Mouse (Mus musculus): Measurements from ENCODE around the gene Itgae.

Itgae gene

DNA sequence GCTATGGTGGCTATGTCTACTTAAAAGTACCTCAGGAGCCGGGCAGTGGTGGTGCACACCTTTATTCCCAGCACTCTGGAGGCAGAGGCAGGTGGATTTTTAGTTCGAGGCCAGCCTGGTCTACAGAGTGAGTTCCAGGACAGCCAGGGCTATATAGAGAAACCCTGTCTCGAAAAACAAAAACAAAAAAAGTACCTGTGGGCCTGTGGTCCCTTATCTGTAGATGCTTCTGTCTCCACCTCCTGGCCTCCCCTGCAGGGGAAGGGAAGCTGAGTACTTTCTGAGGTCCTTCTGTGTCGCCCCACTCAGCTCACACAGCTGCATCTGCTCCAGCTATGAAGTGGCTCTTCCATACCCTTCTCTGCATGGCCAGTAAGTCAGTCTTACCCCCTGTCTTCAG lies at the start of gene Itgae:
Itgae (plus strand) TSS at position 301 of the 400 bp plus-strand sequence.
- peak; percentile 72 for DNase-seq (ENCODE audit: low read depth)

- no peak for DNase-seq (ENCODE audit: low read depth)
Observed at GRCm38 (mm10) chr11:73044229-73044755, 46.1 kb upstream of the Itgae start.

DNA sequence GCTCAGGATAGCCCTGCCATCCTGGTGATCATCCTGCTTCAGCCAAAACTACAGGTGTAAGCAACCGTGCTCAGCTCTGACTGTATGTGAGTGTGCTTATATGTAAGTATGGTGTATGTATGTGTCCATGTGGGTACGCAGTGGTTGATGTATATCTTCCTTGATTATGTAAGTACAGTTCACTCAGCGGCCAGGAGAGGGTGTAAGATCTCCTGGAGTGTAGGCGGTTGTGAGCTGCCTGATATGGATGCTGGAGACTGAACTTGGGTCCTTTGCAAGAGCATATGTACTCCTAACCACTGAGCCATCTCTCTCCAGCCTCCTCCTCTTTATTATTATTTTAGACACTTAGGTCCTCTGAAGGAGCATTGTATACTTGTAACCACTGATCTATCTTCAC lies 45.6 kb upstream of the Itgae start:
- DNase-seq (ENCODE audit: low read depth): peak; percentile 55

GRCm38 (mm10) chr11:73047542-73047996 lies 42.8 kb upstream of the Itgae start, which contains the start of gene Ncbp3:
Gene Ncbp3, plus strand, starts transcription at chr11:73047783.
- peak; percentile 99 for DNase-seq (ENCODE audit: low read depth)

DNA sequence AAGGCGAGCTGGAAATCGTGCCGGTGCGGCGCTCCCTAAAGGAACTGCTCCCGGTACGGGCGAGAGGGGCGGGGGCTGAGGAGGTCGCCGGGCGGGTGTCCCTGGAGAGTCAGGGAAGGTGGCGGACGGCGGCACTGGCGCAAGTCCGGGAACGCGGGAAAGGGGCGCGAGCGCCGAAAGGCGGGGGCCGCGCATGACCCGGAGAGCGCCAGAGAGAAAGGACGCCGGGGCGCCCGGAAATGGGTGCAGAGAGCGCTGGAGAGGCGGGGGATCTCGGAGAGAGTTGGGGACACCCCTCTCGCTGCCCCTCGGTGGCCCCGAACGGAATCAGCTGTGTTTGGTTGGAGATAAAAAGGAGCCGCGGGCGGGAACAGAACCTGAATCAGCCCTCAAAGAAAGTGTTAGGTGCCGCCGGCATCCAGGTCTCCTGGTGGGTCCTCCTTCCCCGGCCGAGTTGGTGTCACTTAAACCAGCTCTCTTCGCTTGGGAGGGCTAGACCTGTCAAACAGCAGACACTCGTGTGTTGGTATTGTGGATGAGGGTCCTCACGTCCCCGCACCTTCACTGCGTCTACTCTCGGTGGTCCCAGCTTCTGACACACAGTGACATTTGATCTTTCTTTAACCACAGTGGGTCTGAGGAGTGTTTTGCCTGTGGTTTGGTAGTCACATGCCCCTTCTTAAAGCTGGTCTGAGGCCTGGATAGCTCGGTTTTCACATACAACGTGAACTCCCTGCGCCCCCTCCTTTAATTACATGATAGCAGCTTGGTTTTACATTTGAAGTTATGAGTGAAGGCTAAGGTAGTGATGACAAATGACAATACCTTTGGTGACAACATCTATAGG lies 42.1 kb upstream of the Itgae start:
- peak; percentile 82 for DNase-seq (ENCODE audit: low read depth)

DNA sequence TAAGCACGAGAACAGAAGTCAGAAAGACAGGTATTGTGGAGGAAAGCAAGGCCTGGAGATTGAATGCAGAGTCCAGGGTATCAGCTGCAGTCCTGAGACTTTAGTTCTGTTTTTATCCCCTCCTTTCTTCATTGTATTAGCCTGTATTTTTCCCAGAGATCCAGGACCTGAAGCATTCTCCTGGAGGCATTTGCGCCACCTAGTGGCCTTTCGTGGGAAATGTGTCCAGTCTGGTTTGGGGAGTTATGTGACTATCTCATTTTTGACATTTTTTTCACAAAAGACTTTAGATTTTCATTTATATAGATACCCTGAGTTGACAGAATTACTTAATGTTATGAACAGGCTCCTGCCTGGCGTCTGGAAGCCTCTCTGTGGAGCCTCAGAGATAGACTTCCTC lies 41.0 kb upstream of the Itgae start:
- peak; percentile 89 for DNase-seq (ENCODE audit: low read depth)

GRCm38 (mm10) chr11:73052795-73053194 lies 37.6 kb upstream of the Itgae start:
- DNase-seq (ENCODE audit: low read depth): no peak

GRCm38 (mm10) chr11:73057701-73058100 lies 32.7 kb upstream of the Itgae start:
- no peak for DNase-seq (ENCODE audit: low read depth)

GRCm38 (mm10) chr11:73059630-73060029 lies 30.8 kb upstream of the Itgae start:
- DNase-seq (ENCODE audit: low read depth): no peak

DNA sequence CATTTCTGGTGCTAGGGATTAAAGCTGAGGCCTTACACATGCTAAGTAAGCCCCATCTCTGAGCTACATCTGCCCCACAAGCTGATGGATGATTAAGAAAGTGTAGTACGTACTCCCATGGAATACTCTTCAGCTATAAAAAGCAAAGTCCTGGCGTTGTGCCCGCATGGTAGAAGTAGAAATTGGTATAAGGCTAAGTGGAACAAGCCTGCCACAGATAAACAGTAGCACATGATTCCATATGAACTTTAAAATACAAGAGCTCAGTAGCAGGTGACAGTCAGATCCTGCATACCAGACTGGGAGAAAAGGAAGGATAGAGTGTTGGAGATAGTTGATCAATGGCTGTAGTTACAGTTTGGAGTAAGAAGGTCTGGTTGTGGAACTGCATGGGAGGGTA lies 29.0 kb upstream of the Itgae start:
- DNase-seq (ENCODE audit: low read depth): no peak

- DNase-seq (ENCODE audit: low read depth): peak; percentile 77
Observed at GRCm38 (mm10) chr11:73071839-73072238, 18.5 kb upstream of the Itgae start.

DNA sequence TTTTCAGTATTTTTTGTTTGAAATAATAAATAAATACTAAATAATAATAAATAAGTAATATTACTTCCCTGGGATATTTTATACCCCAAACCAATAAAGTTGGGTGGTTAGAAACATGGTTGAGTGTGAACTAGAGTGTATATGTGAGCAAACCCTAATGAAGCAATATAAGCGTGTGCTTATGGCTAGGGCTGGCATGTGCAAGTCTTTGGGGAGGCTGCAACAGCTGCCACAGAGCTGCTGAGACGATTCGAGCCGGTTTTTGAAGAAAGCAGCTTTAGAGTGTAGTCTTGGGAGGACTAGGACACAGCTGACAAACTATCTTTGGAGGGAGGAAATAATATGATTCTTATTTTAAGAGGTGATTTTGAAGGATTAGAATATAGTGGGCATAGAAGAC lies 14.1 kb upstream of the Itgae start:
- no peak for DNase-seq (ENCODE audit: low read depth)

DNA sequence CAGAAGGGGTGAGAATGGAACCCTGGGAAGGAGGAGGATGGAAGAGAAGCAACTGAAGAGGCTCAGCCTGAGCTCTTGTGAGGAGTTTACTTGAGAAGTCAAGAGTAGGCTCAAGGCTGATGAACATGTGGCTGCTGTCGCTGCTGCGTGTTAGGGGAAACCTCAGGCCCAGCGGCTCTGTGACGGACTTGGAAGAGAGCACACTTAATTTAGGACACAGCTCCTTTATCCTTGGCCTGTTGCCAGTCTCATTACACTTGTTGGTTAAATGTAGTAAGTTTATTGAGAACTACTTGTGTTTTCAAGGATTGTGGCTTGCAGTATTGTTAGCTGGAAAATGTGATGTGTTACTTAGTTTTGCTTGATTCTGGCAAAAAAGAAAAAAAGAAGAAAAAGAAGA lies 13.7 kb upstream of the Itgae start:
- DNase-seq (ENCODE audit: low read depth): no peak

- DNase-seq (ENCODE audit: low read depth): no peak
Observed at GRCm38 (mm10) chr11:73077211-73077720, 13.1 kb upstream of the Itgae start.

- DNase-seq (ENCODE audit: low read depth): no peak
Observed at GRCm38 (mm10) chr11:73078615-73079014, 11.8 kb upstream of the Itgae start.

- DNase-seq (ENCODE audit: low read depth): no peak
Observed at GRCm38 (mm10) chr11:73080306-73080705, 10.1 kb upstream of the Itgae start.

DNA sequence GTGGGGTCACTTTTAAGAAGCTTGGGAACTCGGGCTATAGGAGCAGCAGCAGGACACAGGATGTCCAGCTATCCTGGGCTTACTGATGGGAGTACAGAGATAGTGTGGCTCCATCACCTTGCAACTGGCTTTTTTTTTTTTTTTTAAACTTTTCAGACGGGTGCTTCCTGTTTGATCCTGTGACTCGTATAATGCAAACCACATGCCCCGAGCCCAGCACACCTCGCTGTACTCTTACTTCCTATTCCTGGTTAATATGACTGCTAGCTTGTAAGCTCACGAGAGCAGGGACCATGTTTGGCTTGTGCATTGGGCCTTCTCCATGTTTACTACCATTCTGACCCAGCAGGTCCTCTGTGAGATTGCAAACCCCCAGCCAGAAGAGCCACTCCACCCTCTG lies 6.1 kb upstream of the Itgae start:
- peak; percentile 73 for DNase-seq (ENCODE audit: low read depth)

- no peak for DNase-seq (ENCODE audit: low read depth)
Observed at GRCm38 (mm10) chr11:73084804-73085231, 5.6 kb upstream of the Itgae start.

DNA sequence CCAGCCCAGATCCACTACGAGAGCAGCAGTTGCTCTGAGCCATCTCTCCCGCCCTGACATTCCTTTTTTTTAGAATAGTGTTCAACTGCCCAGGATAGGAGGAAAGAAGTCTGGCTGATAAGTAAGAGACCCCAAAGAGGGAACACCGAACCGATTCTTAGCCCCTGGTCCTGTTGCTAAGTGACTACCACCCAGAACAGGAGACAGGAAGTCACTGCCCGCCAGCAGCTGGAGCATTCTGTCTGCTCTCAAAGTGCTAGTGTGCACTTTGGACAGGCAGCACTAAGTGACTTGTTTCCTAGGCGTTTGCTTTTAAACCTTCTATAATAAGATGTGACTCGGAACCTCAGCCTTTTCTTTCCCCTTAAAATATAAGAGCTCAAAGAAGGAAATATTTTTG lies 5.0 kb upstream of the Itgae start:
- peak; percentile 52 for DNase-seq (ENCODE audit: low read depth)

DNA sequence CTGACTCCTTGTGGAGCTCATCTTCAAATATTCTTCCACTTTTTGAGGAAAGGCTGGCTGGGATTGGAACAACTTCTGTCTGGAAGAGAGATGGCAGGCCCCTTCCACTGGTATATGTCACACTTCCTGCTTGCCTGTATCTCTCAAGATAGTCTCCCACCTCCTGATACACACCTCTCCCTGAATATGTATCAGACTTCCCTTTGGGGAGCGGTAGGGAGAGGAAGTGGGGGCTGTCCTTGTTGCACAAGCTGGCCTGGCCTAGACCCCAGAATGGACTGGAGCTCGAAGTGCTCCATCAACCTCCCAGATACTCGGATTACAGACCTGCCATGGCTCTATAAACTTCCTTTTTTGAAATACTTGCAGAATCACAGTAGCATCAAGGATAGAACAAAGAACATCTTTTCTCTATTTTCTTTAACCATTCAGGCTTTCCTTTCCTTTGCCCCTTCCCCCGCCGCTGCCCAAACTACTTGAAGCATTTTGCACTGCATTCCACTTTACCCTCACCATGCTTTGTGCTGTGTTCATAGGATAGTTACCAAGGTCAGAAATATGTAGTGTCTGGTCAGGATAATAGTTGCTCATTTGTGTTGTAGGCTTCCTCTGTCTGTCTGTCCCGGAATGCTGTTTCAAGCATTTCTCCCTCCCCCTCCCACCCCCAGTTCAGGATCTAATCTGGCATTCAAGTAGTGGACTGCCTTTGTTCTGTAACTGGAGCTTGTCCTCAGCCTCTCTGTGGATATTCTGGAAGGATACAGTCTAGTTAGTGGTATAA lies 2.5 kb upstream of the Itgae start:
- DNase-seq (ENCODE audit: low read depth): no peak

GRCm38 (mm10) chr11:73090826-73091225 lies 443 bp downstream of the Itgae start:
- peak; percentile 54 for DNase-seq (ENCODE audit: low read depth)

- peak; percentile 50 for DNase-seq (ENCODE audit: low read depth)
Observed at GRCm38 (mm10) chr11:73092057-73092456, 1.7 kb downstream of the Itgae start.
